Mouse (Mus musculus) midbrain, embryonic 10.5 days (tissue): ENCODE measurements around the gene Il25. TPM values are rescaled to one million over a fixed set of nuclear protein-coding genes. Genes with fewer than 3 reads are reported as not detected.

ENCODE experiments used
- microRNA counts: library from miRNA; unstranded; fragments of <30 nt; microRNA quantifications from one replicate; lab custom pipeline; 2017
- microRNA-seq: library from miRNA; unstranded; fragments of <30 nt; microRNA quantifications from one replicate; pipeline ENCODE4, GENCODE M21; 2017
- polyA plus RNA-seq: library from polyadenylated mRNA; unstranded; fragments of >200 nt; fragmentation: Nextera tagmentation; extraction: Ambion mirVana; gene quantifications from 2 replicates; pipeline ENCODE4 v1.2.1, GENCODE M21; 2016

The Il25 gene
- polyA plus RNA-seq, 1 experiment from 2014 or later: not detected

MicroRNAs within 50 kb of the gene (microRNA counts, 519-probe panel; counts per million panel counts)
- microRNA mmu-miR-208a (lab: Ali Mortazavi, UCI) (not detected), microRNA mmu-miR-208b (lab: Ali Mortazavi, UCI) (not detected)

Small RNA genes within 50 kb of the gene (microRNA-seq; reads per million reads assigned to microRNA genes)
- gene Mir208a (9.0 reads per million, percentile 20 among the genes with 10 or more reads in this experiment), gene Mir208b (40.7 reads per million, percentile 39 among the genes with 10 or more reads in this experiment)

Other genes starting within 250 kb of the Il25 start
- gene 1700123O20Rik, start 246.5 kb upstream of the Il25 start, polyA plus RNA-seq: 106 and 111 TPM in 2 replicates
- gene Acin1, start 245.8 kb upstream of the Il25 start, polyA plus RNA-seq: 128 and 145 TPM in 2 replicates
- gene Gm29776, start 233.9 kb upstream of the Il25 start, polyA plus RNA-seq: 0.15 TPM in 1 of 2 replicates, not detected in the other
- 0.09 and 0.11 TPM in 2 replicates for gene Cebpe, start 220.5 kb upstream of the Il25 start, polyA plus RNA-seq
- gene Slc7a8, start 150.7 kb upstream of the Il25 start, polyA plus RNA-seq: 1.8 and 2.4 TPM in 2 replicates
- gene Rnf212b, start 118.6 kb upstream of the Il25 start, polyA plus RNA-seq: not detected in 2 replicates
- gene Homez, start 61.7 kb upstream of the Il25 start, polyA plus RNA-seq: 25.7 and 26.8 TPM in 2 replicates
- 0.31 and 0.81 TPM in 2 replicates for gene Ppp1r3e, start 55.1 kb upstream of the Il25 start, polyA plus RNA-seq
- gene Bcl2l2, start 49.3 kb upstream of the Il25 start, polyA plus RNA-seq: 2.7 and 3.4 TPM in 2 replicates
- gene Gm20521, start 49.3 kb upstream of the Il25 start, polyA plus RNA-seq: not detected in 2 replicates
- 165 and 175 TPM in 2 replicates for gene Pabpn1, start 40.2 kb upstream of the Il25 start, polyA plus RNA-seq
- gene Slc22a17, start 19.6 kb upstream of the Il25 start, polyA plus RNA-seq: 42.0 and 52.0 TPM in 2 replicates
- gene Efs, start 6.6 kb upstream of the Il25 start, polyA plus RNA-seq: 42.5 and 42.8 TPM in 2 replicates
- 0.17 and 0.31 TPM in 2 replicates for gene Cmtm5, start 3.6 kb downstream of the Il25 start, polyA plus RNA-seq
- gene Myh6, start 34.2 kb downstream of the Il25 start, polyA plus RNA-seq: 0.40 and 0.68 TPM in 2 replicates
- gene Gm17428, start 44.2 kb downstream of the Il25 start, polyA plus RNA-seq: not detected in 2 replicates
- gene Myh7, start 61.9 kb downstream of the Il25 start, polyA plus RNA-seq: 0.70 and 0.96 TPM in 2 replicates
- 89.3 and 91.6 TPM in 2 replicates for gene Ngdn, start 82.8 kb downstream of the Il25 start, polyA plus RNA-seq
- gene Zfhx2, start 159.6 kb downstream of the Il25 start, polyA plus RNA-seq: 7.6 and 12.5 TPM in 2 replicates
- 28.1 and 30.8 TPM in 2 replicates for gene Thtpa, start 162.1 kb downstream of the Il25 start, polyA plus RNA-seq
- 12.7 and 15.0 TPM in 2 replicates for gene Ap1g2, start 173.9 kb downstream of the Il25 start, polyA plus RNA-seq
- gene Jph4, start 184.2 kb downstream of the Il25 start, polyA plus RNA-seq: 0.53 and 1.2 TPM in 2 replicates